Mouse (Mus musculus) hematopoietic stem cell, adult 5-6 weeks (primary cell): ENCODE results near the gene Large1. TPM values are rescaled to one million over a fixed set of nuclear protein-coding genes. Genes with fewer than 3 reads are reported as not detected.

ENCODE experiments used
- ATAC-seq, 2 experiments: fragments of 125-278 bp in 1 of 2; replicated peaks in 1 of 2; 2 replicates each; pipeline ENCODE4 v1.8.0; 2016 to 2017; ENCODE audit warnings: inconsistent platforms in 2 of 2, mild to moderate bottlenecking in 2 of 2, moderate number of reproducible peaks in 2 of 2, low read depth in 1 of 2, moderate TSS enrichment in 1 of 2; ENCODE audit not compliant: low FRiP score in 2 of 2, poor library complexity in 2 of 2, severe bottlenecking in 2 of 2, insufficient read depth in 1 of 2, low TSS enrichment in 1 of 2
- total RNA-seq: library from RNA; stranded (forward); fragments of 172-1452, 232-1000 nt; gene quantifications from 2 replicates; pipeline ENCODE4 v1.2.3, GENCODE M21; 2017

The Large1 gene
- total RNA-seq, 1 experiment from 2014 or later, result 5.2 TPM

DNA sequence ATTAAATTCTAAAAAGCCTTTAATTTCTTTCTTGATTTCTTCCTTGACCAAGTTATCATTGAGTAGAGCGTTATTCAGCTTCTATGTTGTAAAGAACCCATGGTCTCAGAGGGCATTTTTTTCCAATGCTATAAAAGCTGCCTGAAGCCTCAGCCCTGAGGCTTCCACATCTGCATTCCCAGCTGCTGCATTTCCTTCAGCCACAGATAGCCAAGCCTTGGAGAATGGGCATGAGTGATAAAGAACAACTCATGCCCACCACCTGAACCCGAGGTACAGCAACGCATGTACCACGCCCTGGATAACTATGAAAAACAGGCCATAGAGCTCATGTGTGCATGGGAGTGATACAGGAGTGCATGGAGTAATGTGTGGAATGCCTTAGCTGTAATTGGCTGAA lies 572.7 kb downstream of the Large1 start:
- ATAC-seq, result no peak

DNA sequence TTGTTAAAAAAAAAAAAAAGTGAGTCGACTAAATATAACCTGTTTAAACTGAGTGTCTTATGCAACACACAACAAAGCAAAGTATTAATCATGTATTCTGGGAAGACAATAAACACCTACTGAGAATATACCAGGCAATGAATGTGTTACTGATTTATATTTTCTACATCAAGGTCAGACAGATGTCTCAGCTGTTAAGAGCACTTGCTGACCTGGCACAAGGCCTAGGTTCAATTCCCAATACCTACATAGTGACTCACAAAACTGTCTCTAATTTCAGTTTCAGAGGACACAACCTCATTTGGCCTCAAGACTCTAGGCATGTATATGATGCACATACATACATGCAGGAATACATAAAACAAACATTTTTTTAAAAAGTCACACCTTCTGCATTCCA lies 575.5 kb downstream of the Large1 start:
- ATAC-seq, result no peak

DNA sequence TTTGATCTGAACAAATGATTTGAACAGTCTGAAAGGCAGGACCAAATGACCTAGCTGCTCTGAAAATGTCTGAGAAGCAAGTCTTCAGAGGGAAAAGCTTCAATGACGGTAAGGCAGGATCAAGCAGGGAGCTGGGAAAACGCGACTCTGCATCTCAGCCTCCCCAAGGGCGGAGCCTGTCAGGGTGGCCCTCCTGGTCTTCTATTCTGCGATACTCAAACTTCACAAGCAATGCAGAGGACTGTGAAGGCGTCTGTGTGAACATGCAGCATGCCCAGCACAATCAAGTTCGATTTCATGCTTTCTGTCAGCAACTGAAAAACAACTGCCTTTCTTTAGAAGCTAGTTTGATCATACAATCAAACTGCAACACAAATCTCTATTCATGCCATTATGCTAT lies 586.6 kb downstream of the Large1 start:
- ATAC-seq, result no peak

DNA sequence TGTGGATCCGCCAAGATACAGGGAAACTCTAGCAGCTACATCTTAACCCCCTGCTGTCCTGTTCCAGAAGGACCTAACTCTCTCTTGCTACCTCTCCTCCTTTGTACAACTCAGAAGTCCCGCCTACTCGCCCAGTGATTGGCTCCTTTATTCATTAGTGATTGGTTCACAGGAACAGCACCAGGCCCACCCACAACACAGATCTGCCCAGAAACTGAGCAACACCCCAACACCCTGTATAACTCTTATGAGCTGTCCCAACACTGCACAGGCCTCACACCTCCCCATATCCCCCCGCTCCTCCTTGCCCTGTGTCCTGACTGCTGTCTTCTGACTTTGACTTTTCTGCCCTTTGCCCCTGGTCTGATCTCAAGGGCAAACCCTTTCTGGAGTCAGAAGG lies 587.6 kb downstream of the Large1 start:
- no peak for ATAC-seq
